Mouse (Mus musculus) kidney, postnatal 36 days (tissue): Measurements from ENCODE around the gene Cdk19.

Experiments used
- DNase-seq, 2 experiments: peaks; one replicate each; pipeline ENCODE4 v3.0.0; 2021 to 2022; ENCODE audit warnings: mixed read lengths in 2 of 2

The Cdk19 gene

GRCm38 (mm10) chr10:40526986-40527385, 187.6 kb downstream of the Cdk19 start:
- no peak for DNase-seq

- no peak for DNase-seq
Observed at GRCm38 (mm10) chr10:40527573-40527972, 188.2 kb downstream of the Cdk19 start.

- no peak for DNase-seq
Observed at GRCm38 (mm10) chr10:40528668-40529067, 189.3 kb downstream of the Cdk19 start.

GRCm38 (mm10) chr10:40529617-40530016, 190.3 kb downstream of the Cdk19 start:
- peak; percentile 62 to 84 for DNase-seq

- DNase-seq, result no peak
Observed at GRCm38 (mm10) chr10:40530661-40531060, 191.3 kb downstream of the Cdk19 start.

GRCm38 (mm10) chr10:40532586-40532985, 193.2 kb downstream of the Cdk19 start:
- DNase-seq, result peak in 1 of 2 experiments; percentile 31
